Mouse (Mus musculus): Measurements from ENCODE around the gene Nol9.

- no peak for TF ChIP-seq POLR2A (IDR thresholded peaks at IDR 0.05; ENCODE audit: extremely low read depth, insufficient read depth, low read length)
- no peak for TF ChIP-seq CTCF (IDR thresholded peaks at IDR 0.05; ENCODE audit: low read depth, low read length)
These were observed 38.1 kb downstream of the Nol9 start for GRCm38 (mm10) chr4:152077191-152077590.
